Mouse (Mus musculus) ES-CJ7 (cell line): Measurements from ENCODE around the gene Akr1b8.
"Not testable (repeated sequence)": the region's sequence is repeated elsewhere in the genome, so short reads cannot be mapped to it uniquely, and the experiment has no call there.

Experiments used
- DNase-seq: peaks from one replicate; pipeline ENCODE4 v3.0.0; 2011; ENCODE audit warnings: low read depth, low spot score

The Akr1b8 gene

GRCm38 (mm10) chr6:34350037-34350699 lies 3.8 kb upstream of the Akr1b8 start:
- no peak for DNase-seq

DNA sequence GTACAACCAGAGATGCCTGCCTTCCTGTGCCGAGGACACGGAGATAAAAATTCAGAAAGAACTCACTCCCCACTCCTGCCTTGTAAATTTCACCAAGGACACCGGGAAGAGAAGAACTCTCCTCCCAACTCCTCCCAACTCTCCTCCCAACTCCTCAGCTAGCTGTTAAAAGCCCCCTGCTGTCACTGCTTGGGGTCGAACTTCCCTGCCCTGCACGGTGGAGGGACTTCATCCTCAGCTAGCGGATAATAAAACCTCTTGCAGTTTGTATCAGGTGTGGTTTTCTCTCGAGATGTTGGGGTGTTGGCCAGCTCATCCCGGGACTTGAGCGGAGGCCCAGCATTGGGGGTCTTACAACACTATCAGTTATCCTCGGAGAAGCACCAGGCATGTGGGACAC lies 2.4 kb upstream of the Akr1b8 start:
- DNase-seq: peak; percentile 56

DNA sequence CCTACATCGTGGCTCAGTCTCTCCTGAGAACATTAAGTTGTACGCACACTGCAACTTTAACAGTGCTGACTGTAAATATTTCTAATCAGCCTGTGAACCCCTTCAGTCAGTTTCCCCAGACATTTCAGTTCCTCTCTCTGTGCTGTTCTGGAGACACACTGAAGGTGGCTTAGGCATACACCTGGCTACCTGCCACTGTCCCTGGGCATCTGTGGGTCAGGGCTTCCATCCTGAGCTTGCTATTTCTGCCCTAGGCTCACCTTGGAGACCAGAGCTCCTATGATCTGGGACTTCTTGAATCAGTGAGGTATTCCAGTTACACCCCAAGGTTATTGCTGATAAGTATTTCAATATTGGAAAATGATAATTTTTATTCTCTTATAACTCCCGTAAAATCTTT lies 1.5 kb upstream of the Akr1b8 start:
- DNase-seq: no peak

DNA sequence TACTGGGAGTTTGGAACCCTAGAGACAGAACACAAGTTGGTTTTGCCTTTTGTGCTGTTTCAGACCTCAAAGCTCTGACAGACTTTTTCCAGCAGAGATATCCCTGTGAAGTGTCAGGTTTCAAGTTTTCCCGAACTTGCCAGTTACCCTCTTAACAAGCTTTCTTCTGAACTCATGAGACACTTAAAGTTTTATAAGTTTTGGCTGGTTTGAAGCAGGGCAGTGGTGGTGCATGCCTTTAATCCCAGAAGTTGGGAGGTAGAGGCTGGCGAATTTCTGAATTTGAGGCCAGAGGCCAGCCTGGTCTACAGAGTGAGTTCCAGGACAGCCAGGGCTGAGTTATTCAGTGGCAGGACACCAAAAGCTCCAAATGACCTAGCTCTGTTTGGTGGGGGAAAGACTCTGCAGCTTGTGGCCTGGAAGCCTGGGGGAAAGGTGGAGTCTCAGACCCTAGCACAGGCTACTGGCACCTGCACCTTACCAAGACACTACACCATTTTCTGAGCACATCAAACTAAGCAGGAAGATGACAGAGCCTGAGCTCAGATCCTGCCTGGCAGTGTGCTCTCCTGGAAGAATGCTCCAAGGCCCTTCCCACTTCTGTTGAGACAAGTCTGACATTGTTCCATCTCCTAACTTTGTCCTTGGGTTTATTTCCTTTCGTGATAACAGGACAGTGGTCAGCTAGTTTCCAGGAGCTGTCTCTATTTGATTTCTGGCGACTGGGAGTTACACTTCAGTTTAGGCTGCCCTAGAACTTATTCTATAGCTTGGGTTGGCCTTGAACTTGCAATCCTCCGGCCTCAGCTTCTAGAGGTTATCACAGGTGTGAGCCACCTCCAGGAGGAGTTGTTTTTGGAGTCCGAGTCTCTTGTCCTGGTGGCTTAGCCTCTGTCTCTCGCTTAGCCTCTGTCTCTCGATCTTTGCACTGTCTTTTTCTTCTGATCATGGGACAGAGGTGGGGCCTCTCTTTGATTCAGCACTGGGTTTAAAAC lies 732 bp downstream of the Akr1b8 start:
- DNase-seq: no peak

GRCm38 (mm10) chr6:34355349-34355747 lies 1.4 kb downstream of the Akr1b8 start:
- no peak for DNase-seq

- no peak for DNase-seq
Observed at GRCm38 (mm10) chr6:34355841-34356240, 1.9 kb downstream of the Akr1b8 start.

DNA sequence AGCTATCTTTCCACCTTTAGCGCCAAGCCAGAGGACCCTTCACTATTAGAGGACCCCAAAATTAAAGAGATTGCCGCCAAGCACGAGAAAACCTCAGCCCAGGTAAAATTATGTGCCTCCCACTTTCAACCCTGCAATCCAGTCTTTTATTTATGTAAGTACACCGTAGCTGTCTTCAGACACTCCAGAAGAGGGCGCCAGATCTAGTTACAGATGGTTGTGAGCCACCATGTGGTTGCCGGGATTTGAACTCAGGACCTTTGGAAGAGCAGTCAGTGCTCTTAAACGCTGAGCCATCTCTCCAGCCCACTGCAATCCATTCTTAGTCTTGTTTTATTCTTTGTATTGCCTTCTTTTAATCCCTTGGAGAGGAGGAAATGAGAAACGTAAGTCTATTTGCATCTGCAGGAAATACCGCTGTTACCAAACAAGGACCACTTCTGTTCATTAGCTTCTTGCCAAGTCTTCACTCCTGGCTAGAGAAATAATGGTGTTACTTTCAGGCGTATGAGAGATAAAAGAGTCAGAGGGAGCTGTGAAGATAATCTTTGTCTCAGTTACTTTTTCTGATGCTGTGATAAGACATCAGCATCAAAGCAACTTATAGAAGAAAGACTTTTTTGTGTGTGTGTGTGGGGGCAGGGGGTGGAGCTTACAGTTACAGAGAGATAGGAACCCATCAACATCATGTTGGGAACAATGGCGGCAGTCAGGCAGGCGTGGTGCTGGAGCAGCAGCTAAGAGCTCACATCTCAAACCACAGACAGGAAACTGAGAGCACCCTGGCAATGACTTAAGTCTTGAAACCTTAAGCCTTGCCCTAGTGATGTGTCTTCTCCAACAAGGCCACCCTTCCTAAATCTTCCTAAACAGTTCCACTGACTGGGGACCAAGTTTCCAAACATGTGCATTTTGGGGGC lies 10.6 kb downstream of the Akr1b8 start:
- no peak for DNase-seq

DNA sequence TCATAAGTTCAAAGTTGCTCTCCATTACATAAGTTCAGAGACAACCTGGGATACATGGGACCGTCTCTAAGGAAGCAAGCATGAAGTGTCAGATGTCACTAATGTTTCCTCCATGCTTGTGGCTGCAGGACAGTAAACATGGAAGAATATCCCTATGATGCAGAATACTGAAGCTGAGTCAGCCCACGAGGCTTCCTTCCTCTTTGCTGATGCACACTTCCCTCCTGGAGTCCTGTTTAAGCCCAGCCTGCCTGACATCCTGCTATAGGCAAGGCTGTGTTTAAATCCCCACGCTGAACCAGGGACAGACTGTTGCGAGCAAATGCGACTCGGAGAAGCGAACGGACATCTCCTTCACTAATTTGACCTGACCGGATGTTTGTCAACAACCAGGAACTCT lies 14.1 kb downstream of the Akr1b8 start:
- DNase-seq: no peak

DNA sequence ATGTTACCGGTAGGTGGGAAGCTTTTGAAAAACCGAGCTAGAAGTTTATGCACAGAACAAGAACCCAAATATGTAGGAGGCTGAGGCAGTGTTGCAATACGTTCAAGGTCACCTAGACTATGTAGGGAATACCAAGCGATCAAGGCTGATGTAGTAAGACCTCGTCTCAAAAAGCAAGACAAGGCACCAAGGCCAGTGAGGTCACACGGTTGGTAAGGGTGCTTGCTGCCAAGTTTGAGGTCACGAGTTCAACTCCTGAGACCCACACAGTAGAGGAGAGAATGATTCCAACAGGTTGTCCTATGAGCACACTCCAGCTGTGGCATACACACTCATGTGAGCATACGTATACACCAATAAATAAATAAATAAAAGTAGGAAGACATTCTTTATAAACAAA lies 16.2 kb downstream of the Akr1b8 start:
- no peak for DNase-seq

GRCm38 (mm10) chr6:34371700-34372351 lies 17.9 kb downstream of the Akr1b8 start:
- DNase-seq: peak; percentile 92

- DNase-seq: no peak
Observed at GRCm38 (mm10) chr6:34373841-34374240, 19.9 kb downstream of the Akr1b8 start.

DNA sequence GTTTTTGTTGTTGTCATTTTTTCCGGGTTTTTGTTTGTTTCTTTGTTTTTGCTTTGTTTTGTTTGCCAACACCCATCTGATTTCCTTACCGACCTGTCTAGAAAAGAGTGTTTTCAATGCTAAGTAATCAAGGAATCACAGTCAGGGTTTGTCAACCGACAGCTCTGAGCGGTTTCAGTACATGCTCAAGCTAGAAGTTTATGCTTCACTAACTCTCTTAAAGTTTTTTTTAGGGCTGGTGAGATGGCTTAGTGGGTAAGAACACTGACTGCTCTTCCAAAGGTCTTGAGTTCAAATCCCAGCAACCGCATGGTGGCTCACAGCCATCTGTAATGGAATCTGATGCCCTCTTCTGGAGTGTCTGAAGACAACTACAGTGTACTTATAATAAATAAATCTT lies 22.0 kb downstream of the Akr1b8 start:
- DNase-seq: not testable (repeated sequence)

- no peak for DNase-seq
Observed at GRCm38 (mm10) chr6:34383401-34383800, 29.5 kb downstream of the Akr1b8 start.

GRCm38 (mm10) chr6:34384110-34384661 lies 30.3 kb downstream of the Akr1b8 start, which contains the start of gene Akr1b10:
Akr1b10 (plus strand) TSS chr6:34384218.
- DNase-seq: peak; percentile 72

GRCm38 (mm10) chr6:34384701-34385370 lies 30.9 kb downstream of the Akr1b8 start:
- no peak for DNase-seq

GRCm38 (mm10) chr6:34388420-34389156 lies 34.7 kb downstream of the Akr1b8 start:
- DNase-seq: no peak

- no peak for DNase-seq
Observed at GRCm38 (mm10) chr6:34395897-34396296, 42.0 kb downstream of the Akr1b8 start.

DNA sequence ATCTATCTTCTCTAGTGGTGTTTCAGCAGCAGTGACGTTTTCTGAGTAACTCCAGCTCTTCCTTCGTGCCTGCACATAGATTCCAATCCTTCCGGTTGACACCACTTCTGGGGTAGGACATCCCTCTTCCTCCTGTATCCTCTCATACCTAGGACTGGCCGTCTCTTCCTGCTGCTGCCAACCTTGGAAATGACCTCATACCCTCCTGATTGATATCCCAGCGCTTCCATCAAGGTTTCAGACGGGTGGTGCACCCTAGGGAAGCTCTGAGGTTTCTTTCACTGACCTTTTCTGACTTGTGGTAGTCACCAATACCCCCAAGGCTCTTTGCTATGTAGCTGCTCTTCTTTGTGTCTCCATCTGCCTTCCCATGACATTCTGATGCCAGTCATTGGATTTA lies 44.5 kb downstream of the Akr1b8 start:
- no peak for DNase-seq

GRCm38 (mm10) chr6:34399606-34400220 lies 45.8 kb downstream of the Akr1b8 start:
- DNase-seq: peak; percentile 70
